Mouse (Mus musculus) c-Kit-positive CD71-positive TER-119-negative erythroid progenitor cells, embryonic 14.5 days (primary cell): ENCODE measurements around the gene Pck2.

Experiments used
- DNase-seq: peaks from one replicate; pipeline ENCODE4 v3.0.0-alpha.2; 2013; ENCODE audit warnings: low read depth

Pck2 gene

GRCm38 (mm10) chr14:55575711-55576110 is 35.6 kb downstream of the Pck2 start:
- no peak for DNase-seq

- no peak for DNase-seq
Measured at GRCm38 (mm10) chr14:55576376-55576775, 36.3 kb downstream of the Pck2 start.

- DNase-seq = peak; percentile 40
Measured at GRCm38 (mm10) chr14:55577871-55578667, 38.0 kb downstream of the Pck2 start, which contains the start of gene Psme1. Gene Psme1 (plus strand): TSS chr14:55578123.

- DNase-seq = no peak
Measured at GRCm38 (mm10) chr14:55578668-55579269, 38.7 kb downstream of the Pck2 start.

- DNase-seq = no peak
Measured at GRCm38 (mm10) chr14:55579511-55580496, 39.7 kb downstream of the Pck2 start.

GRCm38 (mm10) chr14:55580731-55581130 is 40.7 kb downstream of the Pck2 start:
- no peak for DNase-seq

- DNase-seq = no peak
Measured at GRCm38 (mm10) chr14:55581981-55582681, 42.1 kb downstream of the Pck2 start.

- DNase-seq = no peak
Measured at GRCm38 (mm10) chr14:55584303-55584701, 44.2 kb downstream of the Pck2 start.

- DNase-seq = peak; percentile 87
Measured at GRCm38 (mm10) chr14:55584702-55585565, 44.9 kb downstream of the Pck2 start, which contains the start of gene Emc9. Gene Emc9 (minus strand): TSS chr14:55585302.

- no peak for DNase-seq
Measured at GRCm38 (mm10) chr14:55585566-55585960, 45.5 kb downstream of the Pck2 start.

- no peak for DNase-seq
Measured at GRCm38 (mm10) chr14:55586149-55586548, 46.1 kb downstream of the Pck2 start.

GRCm38 (mm10) chr14:55589271-55589670 is 49.2 kb downstream of the Pck2 start:
- DNase-seq = no peak

- no peak for DNase-seq
Measured at GRCm38 (mm10) chr14:55589771-55590448, 49.8 kb downstream of the Pck2 start.

- peak; percentile 91 for DNase-seq
Measured at GRCm38 (mm10) chr14:55590748-55591330, 50.8 kb downstream of the Pck2 start, which contains the start of gene Psme2. Gene Psme2 (minus strand): TSS chr14:55591113.

GRCm38 (mm10) chr14:55591331-55591891 is 51.3 kb downstream of the Pck2 start, which contains the start of gene Rnf31:
Gene Rnf31 (plus strand): TSS chr14:55591708.
- DNase-seq = peak; percentile 94

GRCm38 (mm10) chr14:55592226-55592625 is 52.2 kb downstream of the Pck2 start:
- DNase-seq = no peak

GRCm38 (mm10) chr14:55596036-55596690 is 56.1 kb downstream of the Pck2 start:
- no peak for DNase-seq
